Mouse (Mus musculus): ENCODE results near the gene Zdhhc20. TPM values are rescaled to one million over a fixed set of nuclear protein-coding genes. Genes with fewer than 3 reads are reported as not detected.

The Zdhhc20 gene
- total and polyA plus RNA-seq, 3 experiments: 4.6 to 11.4 TPM; not detected in 1

DNA sequence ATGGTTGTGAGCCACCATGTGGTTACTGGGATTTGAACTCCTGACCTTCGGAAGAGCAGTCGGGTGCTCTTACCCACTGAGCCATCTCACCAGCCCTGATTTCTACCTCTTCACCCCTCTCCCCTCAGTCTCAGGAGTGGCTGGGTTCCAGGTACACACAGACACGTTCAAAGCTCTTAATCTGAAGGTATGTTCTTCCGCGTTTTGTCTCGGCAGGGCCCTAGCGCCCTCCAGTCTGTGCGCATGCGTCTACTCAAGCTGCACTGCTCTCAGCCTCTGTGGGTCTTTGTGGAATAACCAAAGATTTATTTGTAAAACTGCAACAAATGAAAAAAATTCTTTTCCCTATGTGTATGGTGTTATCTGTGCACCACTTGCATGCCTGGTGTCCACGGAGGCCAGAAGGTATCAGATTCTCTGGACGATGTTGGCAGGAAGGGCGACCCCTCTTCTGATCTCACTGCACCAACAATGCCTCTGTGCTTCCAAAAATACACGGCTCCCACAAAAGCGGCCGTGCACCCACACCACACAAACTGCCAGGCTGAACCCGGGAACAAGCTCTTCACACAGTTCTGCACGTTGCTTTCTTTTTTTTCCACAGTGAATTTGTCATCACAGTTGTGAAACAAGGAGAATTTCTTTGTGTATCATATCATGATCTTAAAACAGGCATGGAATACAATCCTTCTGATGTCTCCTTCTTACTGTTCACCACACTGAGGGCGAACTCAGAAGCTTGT, 30.7 kb upstream of the Zdhhc20 start:
- H3K4me1 ChIP-seq (ENCODE audit: control insufficient read depth in 1 of 2, insufficient read depth in 2 of 2, low read length in 2 of 2): no peaks in the 10 kb centered on the region
- H3K9ac ChIP-seq (ENCODE audit: control insufficient read depth, low read depth, low read length, poor library complexity, severe bottlenecking): no peak overlapping the region
- H3K4me3 ChIP-seq (ENCODE audit: control insufficient read depth in 1 of 2, insufficient read depth in 1 of 2, low read depth in 2 of 2, low read length in 2 of 2): no peak overlapping the region
- H3K9me3 ChIP-seq (replicated peaks; ENCODE audit: insufficient read depth, low read length): no peaks in the 10 kb centered on the region
- no peaks in the 10 kb centered on the region for H3K27me3 ChIP-seq (ENCODE audit: control insufficient read depth in 1 of 2, insufficient read depth in 2 of 2, low read length in 2 of 2)
- no peak overlapping the region for H3K27ac ChIP-seq (ENCODE audit: control insufficient read depth, low read depth, low read length)
- H3K36me3 ChIP-seq (ENCODE audit: control insufficient read depth in 1 of 2, insufficient read depth in 2 of 2, low read length in 2 of 2): peaks cover 0 to 15% of the 10 kb centered on the region in 2 experiments; a peak in 2 of 4 replicates
- TF ChIP-seq MAFK (IDR thresholded peaks at IDR 0.05; ENCODE audit: borderline replicate concordance, low read depth, low read length) (no peak), TAL1 (IDR thresholded peaks at IDR 0.05; ENCODE audit: low read length) (no peak)
- no peaks in the 10 kb centered on the region for H3K79me2 ChIP-seq (ENCODE audit: control insufficient read depth, insufficient read depth, low read length, poor library complexity)
- no peak for DNase-seq (ENCODE audit: low read depth, low spot score)

DNA sequence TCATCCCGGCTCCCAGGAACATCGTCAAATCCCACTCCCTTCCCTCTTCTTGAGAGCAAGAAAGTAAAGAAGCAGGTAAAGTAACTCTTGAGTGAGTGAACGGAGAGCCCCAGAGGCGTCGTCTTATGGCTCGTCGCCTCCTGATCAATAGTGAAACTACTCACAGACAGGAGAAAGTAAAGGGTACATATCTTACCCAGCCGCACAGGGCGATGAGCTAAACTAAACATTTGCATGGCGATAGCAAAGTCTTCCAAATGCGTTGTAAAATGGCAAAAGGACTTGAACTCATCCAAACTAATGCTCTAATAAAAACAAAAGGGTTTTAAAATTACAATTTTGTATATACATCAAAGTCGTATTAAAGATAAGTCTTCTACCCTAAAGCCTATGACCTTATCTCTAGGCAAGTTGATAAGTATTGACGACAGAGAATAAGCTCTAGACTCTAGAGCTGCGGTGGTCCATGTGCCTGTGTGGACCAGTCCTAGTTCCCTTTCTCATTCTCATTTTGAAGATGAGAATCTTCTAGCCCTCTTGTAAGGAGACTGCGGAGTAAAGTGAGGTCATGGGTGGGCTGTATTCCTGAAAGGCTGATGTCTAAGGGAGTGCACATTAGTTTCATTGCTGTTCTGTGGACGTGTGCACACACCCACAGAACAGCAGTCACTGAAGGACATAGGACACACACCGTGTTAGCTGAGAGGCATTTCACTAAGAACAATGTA, 29.2 kb upstream of the Zdhhc20 start:
- DNase-seq (ENCODE audit: low read depth, low spot score): no peak
- no peaks in the 10 kb centered on the region for H3K27me3 ChIP-seq (ENCODE audit: control insufficient read depth in 1 of 2, insufficient read depth in 2 of 2, low read length in 2 of 2)
- no peaks in the 10 kb centered on the region for H3K4me1 ChIP-seq (ENCODE audit: control insufficient read depth in 1 of 2, insufficient read depth in 2 of 2, low read length in 2 of 2)
- H3K9me3 ChIP-seq (replicated peaks; ENCODE audit: insufficient read depth, low read length): no peaks in the 10 kb centered on the region
- TF ChIP-seq MXI1 (IDR thresholded peaks at IDR 0.05; ENCODE audit: low read depth, low read length) (no peak), CHD2 (IDR thresholded peaks at IDR 0.05; ENCODE audit: low read length) (no peak), ZKSCAN1 (IDR thresholded peaks at IDR 0.05; ENCODE audit: low read depth, low read length) (no peak), RAD21 (IDR thresholded peaks at IDR 0.05; ENCODE audit: low read depth, low read length) (no peak), BHLHE40 (IDR thresholded peaks at IDR 0.05; ENCODE audit: borderline replicate concordance, low read depth, low read length) (no peak), NELFE (IDR thresholded peaks at IDR 0.05; ENCODE audit: low read depth, low read length) (no peak), ZC3H11A (IDR thresholded peaks at IDR 0.05; ENCODE audit: low read depth, low read length) (no peak), TCF12 (IDR thresholded peaks at IDR 0.05; ENCODE audit: low read depth, low read length) (no peak), JUND (IDR thresholded peaks at IDR 0.05; ENCODE audit: low read depth, low read length) (no peak)
- H3K27ac ChIP-seq (ENCODE audit: control insufficient read depth, low read depth, low read length): no peak overlapping the region
- no peak overlapping the region for H3K4me3 ChIP-seq (ENCODE audit: control insufficient read depth in 1 of 2, insufficient read depth in 1 of 2, low read depth in 2 of 2, low read length in 2 of 2)
- no peak overlapping the region for H3K9ac ChIP-seq (ENCODE audit: control insufficient read depth, low read depth, low read length, poor library complexity, severe bottlenecking)
- H3K79me2 ChIP-seq (ENCODE audit: control insufficient read depth, insufficient read depth, low read length, poor library complexity): no peaks in the 10 kb centered on the region
- peaks cover 0 to 8% of the 10 kb centered on the region in 2 experiments; a peak in 2 of 4 replicates for H3K36me3 ChIP-seq (ENCODE audit: control insufficient read depth in 1 of 2, insufficient read depth in 2 of 2, low read length in 2 of 2)

DNA sequence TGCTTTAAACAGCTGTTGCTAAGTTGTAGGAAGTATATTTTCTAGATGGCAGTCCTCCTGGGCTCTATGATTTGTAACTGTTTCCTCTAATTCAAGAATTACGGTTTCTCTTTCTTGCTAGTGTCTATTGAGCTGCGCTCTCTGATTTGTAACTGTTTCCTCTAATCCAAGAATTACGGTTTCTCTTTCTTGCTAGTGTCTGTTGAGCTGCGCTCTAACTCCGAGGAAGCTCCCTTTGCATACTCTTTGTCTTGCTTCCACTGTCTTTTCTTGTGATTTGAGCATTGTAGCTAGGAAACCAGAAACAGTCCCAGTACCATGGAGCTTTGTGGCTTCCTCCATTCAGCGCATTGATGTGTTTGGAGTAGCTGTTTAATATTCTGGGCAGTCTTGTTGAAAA, 25.3 kb upstream of the Zdhhc20 start:
- H3K79me2 ChIP-seq (ENCODE audit: control insufficient read depth, insufficient read depth, low read length, poor library complexity): no peaks in the 10 kb centered on the region
- H3K27me3 ChIP-seq (ENCODE audit: control insufficient read depth in 1 of 2, insufficient read depth in 2 of 2, low read length in 2 of 2): no peaks in the 10 kb centered on the region
- DNase-seq (ENCODE audit: low read depth, low spot score): no peak
- H3K36me3 ChIP-seq (ENCODE audit: control insufficient read depth in 1 of 2, insufficient read depth in 2 of 2, low read length in 2 of 2): no peaks in the 10 kb centered on the region; a peak in 1 of 4 replicates
- no peak overlapping the region for H3K27ac ChIP-seq (ENCODE audit: control insufficient read depth, low read depth, low read length)
- H3K9ac ChIP-seq (ENCODE audit: control insufficient read depth, low read depth, low read length, poor library complexity, severe bottlenecking): no peak overlapping the region
- no peaks in the 10 kb centered on the region for H3K9me3 ChIP-seq (replicated peaks; ENCODE audit: insufficient read depth, low read length)
- H3K4me1 ChIP-seq (ENCODE audit: control insufficient read depth in 1 of 2, insufficient read depth in 2 of 2, low read length in 2 of 2): peaks cover 5 to 7% of the 10 kb centered on the region in 2 experiments; a peak in 3 of 4 replicates
- TF ChIP-seq POLR2A (IDR thresholded peaks at IDR 0.05; ENCODE audit: control insufficient read depth in 1 of 2, insufficient read depth in 1 of 2, low read depth in 1 of 2, low read length in 2 of 2, poor library complexity in 1 of 2) (no peak), HCFC1 (IDR thresholded peaks at IDR 0.05; ENCODE audit: low read depth, low read length) (no peak)
- no peak overlapping the region for H3K4me3 ChIP-seq (ENCODE audit: control insufficient read depth in 1 of 2, insufficient read depth in 1 of 2, low read depth in 2 of 2, low read length in 2 of 2)

Measured in MEL (cell line).